Mouse (Mus musculus) midbrain, embryonic 10.5 days (tissue): Measurements from ENCODE around the gene 4930579F01Rik. TPM values are rescaled to one million over a fixed set of nuclear protein-coding genes. Genes with fewer than 3 reads are reported as not detected.

Source experiments
- DNase-seq: peaks from one replicate; pipeline ENCODE4 v3.0.0-alpha.2; 2017; ENCODE audit warnings: low spot score
- H3K27ac ChIP-seq: fragments of 300-500 bp; sonication (generic); replicated peaks from 2 replicates; pipeline ENCODE4 v1.5.1; 2016; ENCODE audit warnings: mild to moderate bottlenecking
- H3K27me3 ChIP-seq: fragments of 300-500 bp; sonication (generic); 2 replicates; pipeline ENCODE4 v1.6.1; 2016; ENCODE audit warnings: low read depth, mild to moderate bottlenecking; ENCODE audit not compliant: poor library complexity, severe bottlenecking
- H3K36me3 ChIP-seq: fragments of 300-500 bp; sonication (generic); 2 replicates; pipeline ENCODE4 v1.6.1; 2016; ENCODE audit warnings: mild to moderate bottlenecking, moderate library complexity
- H3K4me1 ChIP-seq: fragments of 300-500 bp; sonication (generic); 2 replicates; pipeline ENCODE4 v1.6.1; 2016
- H3K4me3 ChIP-seq: fragments of 300-500 bp; sonication (generic); 2 replicates; pipeline ENCODE4 v1.5.1; 2016; ENCODE audit warnings: mild to moderate bottlenecking, moderate library complexity
- H3K9me3 ChIP-seq: fragments of 300-500 bp; sonication (generic); replicated peaks from 2 replicates; pipeline ENCODE4 v1.6.1; 2016; ENCODE audit warnings: mild to moderate bottlenecking
- WGBS: fragments of 180-500 bp; shearing (Covaris S2); methylation state at CpG from one replicate; pipeline ENCODE4 v1.1.7; 2016; 5-methylcytosine and 5-hydroxymethylcytosine counted together
- polyA plus RNA-seq: library from polyadenylated mRNA; unstranded; fragments of >200 nt; fragmentation: Nextera tagmentation; extraction: Ambion mirVana; gene quantifications from 2 replicates; pipeline ENCODE4 v1.2.1, GENCODE M21; 2016

The 4930579F01Rik gene
- not detected in 2 replicates for polyA plus RNA-seq

DNA sequence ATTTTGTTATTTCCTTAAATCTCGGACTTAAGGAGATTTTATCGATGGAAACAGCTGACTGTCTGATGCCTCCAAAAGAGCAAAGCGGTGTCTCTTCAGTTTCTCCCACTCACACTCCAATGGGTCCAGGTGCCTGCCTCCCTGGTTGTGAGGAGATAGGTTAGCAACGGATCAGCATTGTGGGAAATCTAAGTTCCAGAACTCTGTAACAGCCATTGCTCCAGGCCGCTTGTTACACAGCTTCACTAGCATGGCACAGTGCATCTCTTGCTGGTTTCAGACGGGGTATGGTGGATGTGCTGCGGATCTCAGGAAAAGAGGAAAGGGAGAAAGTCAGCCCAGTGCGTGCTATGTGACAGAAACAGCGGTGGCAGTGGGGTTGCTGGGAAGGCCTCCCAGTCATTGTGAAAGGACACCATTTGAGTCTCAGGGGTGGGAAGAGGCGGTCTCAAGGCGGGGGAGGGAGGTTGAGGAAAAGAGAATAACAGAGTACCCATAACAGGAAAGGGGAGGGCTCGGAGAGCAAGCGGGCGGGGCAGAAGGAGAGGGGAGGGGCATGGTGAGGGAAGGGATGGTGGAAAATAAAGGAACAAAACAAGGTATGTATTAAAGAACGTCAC is at the start of gene 4930579F01Rik:
4930579F01Rik (minus strand) TSS at position 143 of the 620 bp plus-strand sequence.
- Histone ChIP-seq H3K36me3 (no peaks in the 10 kb centered on the region), H3K4me3 (no peak within 1 kb of the TSS), H3K9me3 (no peaks in the 10 kb centered on the region), H3K4me1 (peaks cover 6% of the 10 kb centered on the region), H3K27me3 (peaks cover 5% of the 10 kb centered on the region; the same call in 1 of the 2 replicates), H3K27ac (no peak within 1 kb of the TSS)
- WGBS, result 78% methylated on average over 15 of the region's 15 CpGs
- DNase-seq, result no peak

DNA sequence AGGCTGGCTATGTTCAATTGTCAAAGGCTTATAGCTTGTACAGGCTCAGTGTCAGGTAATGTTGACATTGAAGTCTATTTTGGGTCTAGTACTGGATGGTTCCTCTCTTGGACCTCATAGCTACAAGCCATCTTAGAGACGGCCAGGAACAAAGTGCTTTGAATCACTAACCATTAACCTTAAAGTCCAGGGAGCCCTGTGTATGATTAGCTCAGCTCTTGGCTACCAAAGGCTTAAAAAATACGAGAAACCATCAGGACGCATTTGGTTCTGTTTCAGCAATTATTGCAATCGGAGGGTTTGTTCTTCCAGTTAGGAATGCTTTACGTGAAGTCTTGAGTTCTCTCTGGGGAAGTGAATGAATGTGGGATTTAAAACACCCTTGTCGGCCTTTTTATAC is 49.3 kb upstream of the 4930579F01Rik start:
- DNase-seq, result no peak
- WGBS, result 91% methylated on average over 6 of the region's 6 CpGs

DNA sequence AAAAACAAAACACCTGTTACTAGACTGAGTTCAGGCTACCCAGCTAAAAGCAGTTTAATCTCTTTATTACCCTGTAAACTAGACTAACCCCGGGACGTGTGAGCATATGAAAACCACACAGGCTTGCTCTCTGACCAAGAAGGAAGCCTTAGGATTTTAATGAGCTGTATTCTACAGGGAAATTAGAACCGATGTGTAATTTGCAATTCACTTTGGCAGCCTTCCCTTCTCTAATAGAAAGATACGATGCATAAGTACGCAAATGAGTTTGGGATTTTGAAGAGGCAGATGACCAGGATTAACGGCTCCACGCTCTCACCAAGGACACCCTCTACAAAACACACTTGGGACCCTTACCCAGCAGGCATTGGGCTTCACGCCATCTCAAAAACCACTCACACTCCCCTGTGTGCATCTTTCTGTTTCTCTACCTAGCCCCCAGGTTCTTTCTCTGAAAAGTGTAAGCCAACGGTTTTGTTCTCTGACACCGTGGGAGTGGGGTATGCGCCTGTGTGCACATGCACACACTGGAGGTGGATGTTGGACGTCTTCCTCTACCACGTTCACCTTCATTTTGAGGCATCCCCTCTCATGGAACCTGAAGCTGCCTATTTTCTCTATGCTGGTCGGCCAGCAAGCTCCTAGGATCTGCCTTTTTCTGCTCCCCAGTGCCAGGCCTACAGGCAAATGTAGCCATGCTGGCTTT is 48.5 kb upstream of the 4930579F01Rik start:
- Histone ChIP-seq H3K4me1 (peaks cover 3% of the 10 kb centered on the region; the same call in 1 of the 2 replicates), H3K27ac (no peak overlapping the region), H3K4me3 (no peak overlapping the region), H3K9me3 (no peaks in the 10 kb centered on the region), H3K36me3 (no peaks in the 10 kb centered on the region), H3K27me3 (no peaks in the 10 kb centered on the region)
- 88% methylated on average over 14 of the region's 14 CpGs for WGBS
- DNase-seq, result no peak

More for the DNA sequence above, 49.3 kb upstream of the 4930579F01Rik start:
- Histone ChIP-seq H3K27ac (no peak overlapping the region), H3K9me3 (no peaks in the 10 kb centered on the region), H3K4me1 (peaks cover 3% of the 10 kb centered on the region; the same call in 1 of the 2 replicates), H3K36me3 (no peaks in the 10 kb centered on the region), H3K4me3 (no peak overlapping the region), H3K27me3 (no peaks in the 10 kb centered on the region)

DNA sequence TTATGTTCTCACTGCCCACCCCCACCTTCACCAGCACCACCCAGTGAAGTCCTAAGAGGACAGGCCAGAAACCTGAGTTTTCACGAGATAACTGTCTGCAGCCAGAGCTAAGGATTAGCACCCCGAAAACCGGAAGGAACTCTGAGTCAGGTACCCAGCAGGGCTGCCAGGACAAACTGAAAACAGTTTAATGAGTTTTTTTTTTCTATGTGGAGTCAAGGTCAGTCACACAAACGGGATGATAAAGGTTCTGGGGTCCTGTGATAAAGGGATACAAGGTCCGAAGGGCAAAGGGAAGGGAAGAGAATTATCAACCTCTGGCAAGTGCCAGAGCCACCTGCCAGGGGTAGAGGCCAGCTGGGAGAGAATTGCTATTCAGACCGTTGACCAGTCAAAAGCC is 47.7 kb upstream of the 4930579F01Rik start:
- no peak for DNase-seq

DNA sequence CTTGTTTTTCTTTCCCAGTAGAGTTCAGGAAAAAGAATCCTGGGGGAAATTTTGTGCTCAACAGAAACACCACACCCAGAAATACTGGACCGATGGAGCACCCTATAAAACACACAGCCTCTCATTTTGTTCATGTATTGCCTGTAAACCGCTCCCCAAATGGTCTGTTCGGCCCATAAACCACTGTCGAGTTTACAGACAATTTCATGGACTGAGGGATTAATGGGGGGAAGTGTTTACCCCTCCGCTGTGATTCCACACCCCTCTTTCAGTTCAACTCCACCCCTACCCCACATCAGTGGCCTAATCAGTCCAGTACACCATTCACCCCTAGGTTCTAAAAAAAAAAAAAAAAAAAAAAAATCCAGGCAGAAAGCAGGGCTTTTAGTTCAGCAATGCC is 47.3 kb upstream of the 4930579F01Rik start:
- WGBS, result 86% methylated on average over 5 of the region's 5 CpGs
- no peak overlapping the region for H3K27ac ChIP-seq
- H3K36me3 ChIP-seq, result no peaks in the 10 kb centered on the region
- H3K9me3 ChIP-seq, result no peaks in the 10 kb centered on the region
- H3K4me1 ChIP-seq, result peaks cover 6% of the 10 kb centered on the region; the same call in 1 of the 2 replicates
- H3K4me3 ChIP-seq, result no peak overlapping the region
- no peak for DNase-seq
- H3K27me3 ChIP-seq, result no peaks in the 10 kb centered on the region

More for the DNA sequence above, 47.7 kb upstream of the 4930579F01Rik start:
- Histone ChIP-seq H3K27me3 (no peaks in the 10 kb centered on the region), H3K36me3 (no peaks in the 10 kb centered on the region), H3K4me3 (no peak overlapping the region), H3K9me3 (no peaks in the 10 kb centered on the region), H3K27ac (no peak overlapping the region), H3K4me1 (peaks cover 4% of the 10 kb centered on the region; the same call in 1 of the 2 replicates)
- WGBS, result 70% methylated on average over 6 of the region's 6 CpGs

DNA sequence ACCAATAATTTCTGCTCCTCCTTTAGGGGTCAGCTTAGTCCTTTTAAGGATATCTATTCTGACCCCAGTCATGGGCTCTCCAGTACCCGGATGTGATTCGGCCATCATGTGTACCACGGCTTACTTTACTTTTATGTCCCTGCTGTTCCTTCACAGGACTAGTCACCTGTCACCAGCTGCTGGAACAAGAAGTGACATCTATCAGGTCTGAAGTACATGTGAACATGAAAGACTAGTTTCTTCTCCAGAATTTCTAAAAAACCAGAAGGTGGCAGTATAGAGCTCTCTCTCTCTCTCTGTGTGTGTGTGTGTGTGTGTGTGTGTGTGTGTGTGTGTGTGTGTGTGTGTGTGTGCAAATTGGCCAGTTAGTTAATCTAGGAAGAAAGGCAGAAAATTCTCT is 46.8 kb upstream of the 4930579F01Rik start:
- no peaks in the 10 kb centered on the region for H3K36me3 ChIP-seq
- DNase-seq, result no peak
- H3K4me3 ChIP-seq, result no peak overlapping the region
- WGBS, result 92% methylated on average over 3 of the region's 3 CpGs
- no peaks in the 10 kb centered on the region for H3K9me3 ChIP-seq
- peaks cover 6% of the 10 kb centered on the region; the same call in 1 of the 2 replicates for H3K4me1 ChIP-seq
- no peaks in the 10 kb centered on the region for H3K27me3 ChIP-seq
- no peak overlapping the region for H3K27ac ChIP-seq

DNA sequence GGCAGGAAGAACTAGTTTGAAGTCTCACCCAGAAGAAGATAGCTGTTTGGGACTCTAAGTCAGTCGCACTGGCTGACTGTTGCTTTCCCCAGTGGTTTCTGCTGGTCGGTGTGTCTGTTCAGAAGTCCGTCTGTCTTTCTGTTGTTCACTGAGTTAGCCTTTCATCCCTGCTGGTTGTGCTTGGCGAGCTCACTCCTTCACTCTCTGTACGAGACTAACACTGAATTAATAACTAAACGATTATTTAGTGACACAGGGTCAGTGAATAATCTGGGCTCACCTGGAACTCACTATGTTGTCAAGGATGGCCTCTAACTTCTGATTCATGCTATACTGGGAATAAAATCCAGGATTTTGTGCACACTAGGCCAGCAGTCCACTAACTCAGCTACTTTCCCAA is 45.8 kb upstream of the 4930579F01Rik start:
- H3K36me3 ChIP-seq, result no peaks in the 10 kb centered on the region
- WGBS, result 86% methylated on average over 6 of the region's 6 CpGs
- no peak overlapping the region for H3K27ac ChIP-seq
- no peaks in the 10 kb centered on the region for H3K9me3 ChIP-seq
- no peak overlapping the region for H3K4me3 ChIP-seq
- peaks cover 4% of the 10 kb centered on the region; the same call in 1 of the 2 replicates for H3K4me1 ChIP-seq
- H3K27me3 ChIP-seq, result no peaks in the 10 kb centered on the region
- DNase-seq, result no peak

DNA sequence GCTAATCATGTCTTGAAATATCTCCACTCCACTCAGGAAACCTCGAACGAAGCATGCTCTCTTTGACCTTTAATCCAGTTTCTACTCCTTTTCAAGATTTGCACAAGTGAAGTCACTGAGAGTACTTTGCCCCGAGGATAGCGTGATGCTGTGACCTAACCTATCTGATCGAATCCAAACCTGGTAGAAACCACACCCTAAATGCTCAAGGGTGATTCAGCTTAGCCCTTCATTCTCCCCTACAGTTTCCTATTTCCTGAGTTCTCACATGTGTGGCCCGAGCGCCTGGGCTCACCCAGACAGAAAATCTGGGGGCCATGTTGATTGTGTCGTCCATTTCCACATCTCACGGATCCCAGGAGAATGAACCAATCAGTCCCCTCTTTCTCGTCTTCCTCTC is 44.4 kb upstream of the 4930579F01Rik start:
- WGBS, result 87% methylated on average over 10 of the region's 10 CpGs
- H3K27me3 ChIP-seq, result no peaks in the 10 kb centered on the region
- H3K36me3 ChIP-seq, result no peaks in the 10 kb centered on the region
- DNase-seq, result no peak
- H3K27ac ChIP-seq, result no peak overlapping the region
- no peaks in the 10 kb centered on the region for H3K9me3 ChIP-seq
- H3K4me3 ChIP-seq, result no peak overlapping the region
- 0 out of 2 replicates have a peak, but pooled peaks cover 3% of the 10 kb centered on the region for H3K4me1 ChIP-seq

DNA sequence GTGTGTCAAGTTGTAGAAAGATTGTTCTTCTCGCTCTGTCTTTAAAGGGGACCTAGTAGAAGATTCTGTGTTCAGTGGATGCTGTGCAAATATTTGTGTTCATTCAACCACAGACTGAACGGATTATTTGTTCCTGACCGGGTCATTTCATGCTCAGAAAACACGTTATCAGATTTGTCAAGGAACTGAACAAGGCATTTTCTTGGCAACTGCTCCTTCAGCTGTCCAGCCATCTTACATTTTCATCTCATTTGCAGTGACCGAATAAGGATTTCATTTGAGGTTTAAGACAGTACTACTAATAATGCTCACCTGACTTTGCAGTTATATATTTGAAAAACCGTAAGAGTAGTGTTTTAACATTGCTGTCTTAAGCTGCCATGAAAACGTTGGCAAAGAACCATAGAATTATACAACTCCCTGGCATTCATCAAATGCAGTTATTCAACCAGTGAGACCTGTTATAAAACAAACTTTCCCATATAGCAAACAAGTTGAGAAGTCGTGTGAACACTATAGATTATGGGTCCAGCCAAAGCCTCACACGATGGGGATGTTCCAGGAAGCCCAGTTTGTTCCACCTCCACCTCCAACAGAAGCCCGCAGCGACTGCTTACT is 43.0 kb upstream of the 4930579F01Rik start:
- Histone ChIP-seq H3K27ac (no peak overlapping the region), H3K27me3 (no peaks in the 10 kb centered on the region), H3K4me3 (no peak overlapping the region), H3K36me3 (no peaks in the 10 kb centered on the region), H3K9me3 (no peaks in the 10 kb centered on the region), H3K4me1 (0 out of 2 replicates have a peak, but pooled peaks cover 3% of the 10 kb centered on the region)
- WGBS, result 81% methylated on average over 11 of the region's 11 CpGs
- no peak for DNase-seq

DNA sequence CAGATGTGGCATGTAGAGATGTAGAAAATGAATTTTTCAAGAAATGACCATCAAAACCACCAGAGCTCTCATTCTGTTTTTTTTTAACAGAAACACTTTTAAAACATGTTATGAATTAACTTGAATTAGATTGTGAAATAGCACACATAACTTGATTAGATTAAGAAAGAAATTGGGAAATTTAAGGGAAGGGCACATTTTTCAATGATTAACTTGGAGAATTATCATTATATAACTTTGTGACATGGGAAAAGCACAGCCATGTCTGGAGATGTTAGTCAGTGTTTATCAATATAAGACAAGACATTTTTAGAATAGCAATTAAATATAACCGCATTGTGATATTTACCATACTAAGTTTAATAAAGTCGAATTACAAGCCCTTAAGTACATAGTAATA is 37.9 kb upstream of the 4930579F01Rik start:
- no peaks in the 10 kb centered on the region for H3K27me3 ChIP-seq
- H3K36me3 ChIP-seq, result no peaks in the 10 kb centered on the region
- H3K4me1 ChIP-seq, result peaks cover 8% of the 10 kb centered on the region
- H3K4me3 ChIP-seq, result no peak overlapping the region
- no peak for DNase-seq
- H3K9me3 ChIP-seq, result no peaks in the 10 kb centered on the region
- WGBS, result 84% methylated on average over 2 of the region's 2 CpGs
- H3K27ac ChIP-seq, result no peak overlapping the region

DNA sequence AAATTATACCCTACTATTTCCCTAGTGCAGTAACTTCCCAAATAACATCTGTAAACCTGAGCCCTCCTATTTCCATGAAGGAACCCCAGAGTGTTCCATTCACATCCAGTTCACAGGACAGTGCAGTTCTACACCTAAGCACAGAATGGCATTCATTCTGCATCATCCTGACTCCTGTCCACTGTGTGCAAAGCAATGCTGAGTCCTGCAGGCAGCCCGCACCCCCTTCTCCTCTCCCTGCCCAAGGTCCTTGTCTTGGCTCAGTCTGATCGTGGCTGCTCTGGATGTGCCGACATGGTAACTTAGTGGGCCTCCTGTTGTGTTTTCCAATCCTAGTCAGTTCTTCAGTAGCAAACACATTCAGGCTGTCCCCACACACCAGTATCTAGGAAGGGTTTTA is 36.6 kb upstream of the 4930579F01Rik start:
- Histone ChIP-seq H3K9me3 (no peaks in the 10 kb centered on the region), H3K27ac (no peak overlapping the region), H3K4me1 (peaks cover 17% of the 10 kb centered on the region), H3K4me3 (no peak overlapping the region), H3K27me3 (no peaks in the 10 kb centered on the region), H3K36me3 (no peaks in the 10 kb centered on the region)
- 76% methylated on average over 3 of the region's 3 CpGs for WGBS
- DNase-seq, result no peak

DNA sequence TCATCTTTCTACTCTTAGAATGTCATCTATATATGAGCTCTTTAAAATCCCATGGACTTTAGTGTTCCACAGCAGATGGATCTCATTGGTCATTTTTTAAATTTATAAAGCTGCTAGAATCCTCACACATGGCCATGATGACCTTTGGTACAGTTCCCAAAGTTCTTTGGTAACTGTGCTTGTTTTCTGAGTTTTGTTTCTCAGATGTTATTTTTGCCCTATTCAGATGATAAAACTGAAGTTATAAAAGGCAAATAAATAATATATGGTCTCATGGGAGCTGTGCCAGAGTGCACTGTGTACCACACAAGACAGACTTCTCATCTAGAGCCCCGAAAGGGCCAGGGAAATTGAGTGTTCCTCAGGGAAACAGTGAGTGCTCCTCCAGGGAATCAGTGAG is 35.8 kb upstream of the 4930579F01Rik start:
- no peak overlapping the region for H3K27ac ChIP-seq
- no peaks in the 10 kb centered on the region for H3K9me3 ChIP-seq
- H3K4me3 ChIP-seq, result no peak overlapping the region
- 97% methylated on average over 1 of the region's 1 CpGs for WGBS
- H3K4me1 ChIP-seq, result peaks cover 22% of the 10 kb centered on the region
- no peak for DNase-seq
- no peaks in the 10 kb centered on the region for H3K27me3 ChIP-seq
- H3K36me3 ChIP-seq, result no peaks in the 10 kb centered on the region

DNA sequence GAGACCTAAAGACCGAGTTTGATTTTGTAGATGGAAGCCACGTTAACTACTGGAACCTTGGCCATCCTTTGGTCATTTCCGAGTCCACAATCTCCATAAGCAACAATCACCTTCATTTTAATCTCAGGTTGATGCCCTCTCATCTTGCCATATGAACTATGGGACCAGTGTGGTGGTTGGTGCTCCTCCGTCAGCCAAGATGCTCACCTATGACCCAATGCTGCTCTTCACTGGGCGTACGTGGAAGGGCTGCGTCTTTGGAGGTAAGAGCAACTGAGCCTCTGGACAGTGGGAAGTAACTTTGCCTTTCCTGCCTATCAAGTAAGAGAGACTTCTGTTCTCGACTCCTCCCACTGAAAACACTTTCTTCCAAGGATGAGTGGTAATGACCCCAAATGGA is 34.2 kb upstream of the 4930579F01Rik start:
- WGBS, result 92% methylated on average over 8 of the region's 8 CpGs
- H3K4me1 ChIP-seq, result peaks cover 22% of the 10 kb centered on the region
- no peak overlapping the region for H3K27ac ChIP-seq
- H3K36me3 ChIP-seq, result no peaks in the 10 kb centered on the region
- no peaks in the 10 kb centered on the region for H3K27me3 ChIP-seq
- H3K4me3 ChIP-seq, result no peak overlapping the region
- no peak for DNase-seq
- H3K9me3 ChIP-seq, result no peaks in the 10 kb centered on the region
